Mouse (Mus musculus) heart, embryonic 12.5 days (tissue): ENCODE measurements around the gene B3glct. TPM values are rescaled to one million over a fixed set of nuclear protein-coding genes. Genes with fewer than 3 reads are reported as not detected.

Source experiments
- ATAC-seq: fragments of 200-750 bp; cut with Nextera tagmentation; 2 replicates; pipeline ENCODE4 v1.8.0; 2017; ENCODE audit warnings: moderate TSS enrichment, moderate library complexity; ENCODE audit not compliant: insufficient number of reproducible peaks, low FRiP score
- H3K27ac ChIP-seq: fragments of 300-500 bp; sonication (generic); 2 replicates; pipeline ENCODE4 v1.5.1; 2016; ENCODE audit warnings: mild to moderate bottlenecking, moderate library complexity; ENCODE audit not compliant: poor library complexity, severe bottlenecking
- H3K27me3 ChIP-seq: fragments of 300-500 bp; sonication (generic); replicated peaks from 2 replicates; pipeline ENCODE4 v1.6.1; 2016; ENCODE audit warnings: mild to moderate bottlenecking, moderate library complexity
- H3K36me3 ChIP-seq: fragments of 300-500 bp; sonication (generic); 2 replicates; pipeline ENCODE4 v1.6.1; 2016; ENCODE audit warnings: mild to moderate bottlenecking, moderate library complexity
- H3K4me1 ChIP-seq: fragments of 300-500 bp; sonication (generic); replicated peaks from 2 replicates; pipeline ENCODE4 v1.6.1; 2016; ENCODE audit warnings: mild to moderate bottlenecking
- H3K4me2 ChIP-seq: fragments of 300-500 bp; sonication (generic); 2 replicates; pipeline ENCODE4 v1.6.1; 2016; ENCODE audit warnings: mild to moderate bottlenecking, moderate library complexity
- H3K4me3 ChIP-seq: fragments of 300-500 bp; sonication (generic); 2 replicates; pipeline ENCODE4 v1.5.1; 2016; ENCODE audit warnings: mild to moderate bottlenecking
- H3K9ac ChIP-seq: fragments of 300-500 bp; sonication (generic); 2 replicates; pipeline ENCODE4 v1.6.1; 2016; ENCODE audit warnings: mild to moderate bottlenecking, moderate library complexity
- H3K9me3 ChIP-seq: fragments of 300-500 bp; sonication (generic); replicated peaks from 2 replicates; pipeline ENCODE4 v1.6.1; 2016; ENCODE audit warnings: mild to moderate bottlenecking, moderate library complexity
- WGBS: fragments of 180-500 bp; shearing (Covaris S2); methylation state at CpG from one replicate; pipeline ENCODE4 v1.1.7; 2016; 5-methylcytosine and 5-hydroxymethylcytosine counted together
- polyA plus RNA-seq: library from polyadenylated mRNA; unstranded; fragments of >200 nt; fragmentation: Nextera tagmentation; extraction: Ambion mirVana; gene quantifications from 2 replicates; pipeline ENCODE4 v1.2.1, GENCODE M21; 2016

B3glct gene
- polyA plus RNA-seq, 1 experiment from 2014 or later: 12.0 TPM

DNA sequence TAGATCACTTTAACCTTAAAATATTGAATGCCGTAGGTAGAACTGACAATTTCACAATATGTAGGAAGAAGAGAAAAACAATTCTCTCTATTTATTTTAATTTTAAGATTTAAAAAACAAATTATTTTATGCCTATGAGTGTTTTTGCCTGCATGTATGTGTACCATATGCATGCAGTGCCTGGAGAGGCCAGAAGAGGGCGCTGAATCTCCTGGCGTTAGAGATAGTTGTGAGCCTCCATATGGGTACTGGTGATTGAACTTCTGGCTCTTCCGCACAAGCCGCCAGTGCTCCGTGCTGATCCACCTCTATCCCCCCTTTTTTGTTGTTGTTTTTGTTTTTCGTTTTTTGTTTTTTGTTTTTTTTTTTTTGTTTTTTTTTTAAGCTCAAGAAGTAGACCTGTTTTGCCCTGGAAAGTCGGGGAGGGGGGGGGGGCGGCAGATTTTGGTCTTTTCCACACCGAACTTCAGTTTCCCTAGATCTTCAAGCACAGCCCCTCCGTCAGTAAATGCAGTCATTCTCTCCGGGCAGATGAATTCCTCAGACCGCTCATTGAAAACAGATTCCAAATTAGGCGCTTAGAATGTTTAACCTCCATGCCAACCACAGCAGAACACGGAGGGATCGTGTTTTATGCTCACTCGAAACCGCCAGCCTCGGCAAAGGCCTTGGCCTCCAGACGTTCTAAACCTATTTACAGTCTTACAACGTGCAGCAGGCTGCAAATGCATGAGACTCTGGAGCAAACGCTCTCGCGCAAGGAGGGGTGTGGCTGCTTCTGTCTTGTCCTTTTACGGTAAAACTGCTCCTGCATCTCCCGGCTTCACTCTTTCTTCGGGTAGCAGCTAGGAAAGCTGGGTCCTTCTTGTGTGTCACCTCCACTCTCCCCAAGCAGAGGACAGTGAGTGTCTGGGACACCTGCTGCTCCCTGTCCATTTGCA lies 70.9 kb downstream of the B3glct start:
- H3K27me3 ChIP-seq: no peaks in the 10 kb centered on the region
- H3K36me3 ChIP-seq: peaks cover 9% of the 10 kb centered on the region; the same call in 1 of the 2 replicates
- WGBS: 81% methylated on average over 27 of the region's 27 CpGs
- no peak for ATAC-seq
- H3K4me1 ChIP-seq: no peaks in the 10 kb centered on the region
- H3K9ac ChIP-seq: no peak overlapping the region
- 0 out of 2 replicates have a peak, but pooled peaks cover 3% of the 10 kb centered on the region for H3K9me3 ChIP-seq
- no peak overlapping the region for H3K27ac ChIP-seq
- H3K4me3 ChIP-seq: no peak overlapping the region
- H3K4me2 ChIP-seq: no peak overlapping the region

DNA sequence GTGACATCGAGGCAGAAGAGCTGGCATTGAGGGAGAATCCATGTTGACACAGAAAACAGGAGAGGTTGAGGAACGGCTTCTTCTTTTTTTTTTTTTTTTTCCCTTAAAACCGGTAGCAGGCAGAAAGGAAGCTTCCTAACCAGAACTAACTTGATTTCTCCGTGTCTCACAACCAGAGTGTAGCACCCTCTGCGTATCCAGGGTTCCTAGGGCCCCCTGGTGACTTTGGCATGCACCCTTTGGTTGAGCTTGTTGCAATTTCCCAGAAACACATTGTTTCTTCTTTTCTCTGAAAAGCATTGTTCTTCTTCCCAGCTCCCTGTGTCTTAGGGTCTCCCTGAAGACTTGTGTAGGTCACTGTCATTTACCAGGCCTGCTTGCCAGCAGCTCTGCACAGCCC lies 73.8 kb downstream of the B3glct start:
- no peak overlapping the region for H3K4me2 ChIP-seq
- H3K36me3 ChIP-seq: peaks cover 4% of the 10 kb centered on the region
- ATAC-seq: no peak
- no peak overlapping the region for H3K4me3 ChIP-seq
- H3K27ac ChIP-seq: no peak overlapping the region
- no peak overlapping the region for H3K9ac ChIP-seq
- H3K4me1 ChIP-seq: peaks cover 7% of the 10 kb centered on the region
- no peaks in the 10 kb centered on the region for H3K27me3 ChIP-seq
- H3K9me3 ChIP-seq: no peaks in the 10 kb centered on the region
- 82% methylated on average over 5 of the region's 5 CpGs for WGBS

DNA sequence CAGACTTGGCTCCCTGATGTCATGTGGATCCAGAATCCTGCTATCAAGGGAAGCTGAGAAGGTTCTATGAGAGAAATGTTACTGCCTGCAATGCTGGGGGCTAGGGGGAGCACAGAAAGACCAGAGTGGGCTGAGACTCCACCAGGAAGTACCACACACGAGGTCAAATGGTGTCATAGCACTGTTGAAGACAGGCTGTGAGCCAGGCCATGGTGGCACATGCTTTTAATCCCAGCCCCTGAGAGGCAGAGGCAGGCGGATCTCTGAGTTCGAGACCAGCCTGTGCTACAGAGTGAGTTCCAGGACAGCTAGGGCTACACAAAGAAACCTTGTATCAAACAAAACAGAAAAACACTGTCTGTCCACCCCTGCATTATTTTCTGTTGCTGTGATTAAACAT lies 75.0 kb downstream of the B3glct start:
- ATAC-seq: no peak
- Histone ChIP-seq H3K36me3 (peaks cover 8% of the 10 kb centered on the region), H3K9ac (no peak overlapping the region), H3K27me3 (no peaks in the 10 kb centered on the region), H3K4me2 (no peak overlapping the region), H3K4me1 (peaks cover 7% of the 10 kb centered on the region), H3K9me3 (peaks cover 3% of the 10 kb centered on the region), H3K4me3 (no peak overlapping the region), H3K27ac (no peak overlapping the region)
- WGBS: 89% methylated on average over 3 of the region's 3 CpGs

DNA sequence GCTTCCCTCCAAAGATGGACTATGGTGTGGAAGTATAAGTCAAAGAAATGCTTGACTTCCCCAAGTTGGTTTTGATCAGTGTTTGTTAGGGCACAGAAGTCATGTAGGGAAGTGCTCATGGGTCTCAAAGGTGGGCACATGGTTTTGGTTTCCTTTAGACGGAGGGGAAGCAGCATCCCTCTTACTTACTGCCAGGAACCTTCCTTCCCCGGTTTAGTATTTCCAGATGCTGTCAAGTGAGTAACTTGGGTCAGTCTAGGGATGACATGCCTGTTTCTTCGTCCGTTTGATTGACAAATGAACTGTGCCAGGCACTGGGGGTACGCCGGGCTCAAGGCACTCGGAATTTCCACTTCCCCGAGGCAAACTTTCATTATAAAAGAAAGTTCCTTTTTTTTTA lies 89.1 kb downstream of the B3glct start:
- Histone ChIP-seq H3K4me2 (no peak overlapping the region), H3K4me3 (no peak overlapping the region), H3K9ac (no peak overlapping the region), H3K4me1 (no peaks in the 10 kb centered on the region), H3K27ac (no peak overlapping the region), H3K9me3 (0 out of 2 replicates have a peak, but pooled peaks cover 5% of the 10 kb centered on the region), H3K36me3 (no peaks in the 10 kb centered on the region), H3K27me3 (no peaks in the 10 kb centered on the region)
- WGBS: 74% methylated on average over 8 of the region's 8 CpGs
- no peak for ATAC-seq

DNA sequence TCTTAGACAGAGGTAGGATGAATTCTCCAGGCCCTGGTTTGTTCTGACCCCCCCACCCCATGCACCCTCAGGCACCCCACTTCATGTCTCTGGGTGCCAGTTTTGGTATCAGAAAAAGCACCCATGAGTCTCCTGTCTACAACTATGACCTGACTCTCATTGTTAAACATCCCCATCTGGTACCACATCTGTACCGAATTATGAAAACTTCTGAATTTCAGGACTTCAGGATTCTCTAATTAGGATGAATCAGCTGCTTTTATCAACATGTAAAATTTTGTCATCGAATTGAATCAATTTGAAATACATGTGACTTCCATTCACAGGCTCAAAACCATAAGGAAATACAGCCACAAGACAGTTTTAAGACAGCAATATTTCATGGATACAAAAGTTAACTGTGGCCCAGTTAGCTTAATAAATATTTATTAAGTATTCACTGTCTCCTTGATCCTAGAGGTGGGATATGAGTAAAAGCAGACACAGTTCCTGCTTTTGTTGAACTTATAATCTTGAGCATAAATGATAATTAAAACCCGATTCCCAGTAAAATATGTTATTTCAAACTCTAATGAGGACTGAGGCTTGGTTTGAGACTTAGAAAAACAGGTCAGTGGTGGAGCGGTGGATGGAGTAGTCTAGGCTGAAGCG lies 89.7 kb downstream of the B3glct start:
- no peak for ATAC-seq
- H3K4me2 ChIP-seq: no peak overlapping the region

DNA sequence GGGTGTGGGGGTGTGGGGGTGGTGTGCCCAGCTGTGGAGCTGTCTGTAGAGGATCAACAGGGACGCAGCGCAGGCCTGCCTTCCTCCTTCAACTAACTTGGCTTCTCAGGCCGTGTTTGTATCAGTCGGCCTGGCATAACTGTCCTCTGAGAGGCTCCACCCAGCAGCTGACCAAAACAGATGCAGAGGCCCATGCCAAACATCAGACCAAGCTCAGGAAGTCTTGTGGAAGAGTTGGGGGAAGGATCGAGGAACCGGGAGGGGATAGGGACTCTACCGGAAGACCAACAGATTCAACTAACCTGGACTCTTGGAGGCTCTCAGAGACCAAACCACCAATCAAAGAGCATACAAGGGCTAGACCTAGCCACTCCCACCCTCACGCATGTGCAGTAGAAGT lies 91.6 kb downstream of the B3glct start:
- no peaks in the 10 kb centered on the region for H3K4me1 ChIP-seq
- 89% methylated on average over 8 of the region's 8 CpGs for WGBS
- ATAC-seq: no peak
- no peak overlapping the region for H3K4me2 ChIP-seq
- H3K9me3 ChIP-seq: 0 out of 2 replicates have a peak, but pooled peaks cover 5% of the 10 kb centered on the region
- no peak overlapping the region for H3K9ac ChIP-seq
- 0 out of 2 replicates have a peak, but pooled peaks cover 4% of the 10 kb centered on the region for H3K27me3 ChIP-seq
- no peak overlapping the region for H3K4me3 ChIP-seq
- H3K27ac ChIP-seq: no peak overlapping the region
- no peaks in the 10 kb centered on the region for H3K36me3 ChIP-seq

More for the DNA sequence above, 89.7 kb downstream of the B3glct start:
- no peaks in the 10 kb centered on the region for H3K36me3 ChIP-seq
- no peaks in the 10 kb centered on the region for H3K4me1 ChIP-seq
- no peak overlapping the region for H3K27ac ChIP-seq
- H3K9ac ChIP-seq: no peak overlapping the region
- no peaks in the 10 kb centered on the region for H3K27me3 ChIP-seq
- WGBS: 75% methylated on average over 5 of the region's 5 CpGs
- 0 out of 2 replicates have a peak, but pooled peaks cover 5% of the 10 kb centered on the region for H3K9me3 ChIP-seq
- H3K4me3 ChIP-seq: no peak overlapping the region

DNA sequence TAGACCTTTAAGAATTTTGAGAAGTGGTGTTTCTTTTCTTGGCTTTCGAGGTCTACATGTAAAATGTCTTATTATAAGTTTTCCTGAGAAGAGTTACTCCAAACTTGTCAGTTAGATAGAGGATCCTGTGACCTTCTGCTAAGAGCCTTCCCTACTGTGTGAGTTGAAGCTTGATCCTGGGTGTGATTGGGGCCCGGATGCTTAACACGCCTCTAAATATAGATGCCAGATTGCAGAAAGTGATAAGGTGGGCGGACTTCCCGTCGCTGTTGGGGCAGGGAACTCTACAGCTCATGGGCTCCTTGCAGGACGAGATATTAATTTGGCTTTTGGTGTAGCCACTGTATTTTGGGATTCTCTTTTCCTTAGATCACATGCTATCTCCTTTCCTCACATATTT lies 98.0 kb downstream of the B3glct start:
- no peak for ATAC-seq
- Histone ChIP-seq H3K4me1 (no peaks in the 10 kb centered on the region), H3K27me3 (0 out of 2 replicates have a peak, but pooled peaks cover 4% of the 10 kb centered on the region), H3K9ac (no peak overlapping the region), H3K4me2 (no peak overlapping the region), H3K4me3 (no peak overlapping the region), H3K36me3 (no peaks in the 10 kb centered on the region), H3K9me3 (peaks cover 21% of the 10 kb centered on the region), H3K27ac (no peak overlapping the region)
- 61% methylated on average over 7 of the region's 7 CpGs for WGBS

DNA sequence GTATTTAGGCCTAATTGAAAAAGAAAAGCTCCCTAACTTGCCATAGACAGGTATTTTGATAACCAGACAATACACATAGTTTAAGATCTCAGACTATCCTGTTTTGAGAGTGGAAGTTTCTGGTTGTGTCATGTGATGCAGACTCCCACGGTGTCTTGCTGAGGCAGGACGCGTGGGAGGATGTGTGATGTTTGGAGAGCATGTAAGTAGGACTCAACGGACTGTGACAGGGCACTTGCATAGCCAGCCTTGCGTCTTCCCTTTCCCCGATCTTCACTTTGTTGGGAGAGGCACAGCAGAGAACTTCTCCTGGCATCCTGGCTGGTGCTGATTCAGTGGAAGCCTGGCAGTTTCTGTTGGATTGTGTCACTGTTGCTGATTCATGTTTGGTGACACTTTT lies 101.7 kb downstream of the B3glct start:
- no peak overlapping the region for H3K4me3 ChIP-seq
- no peaks in the 10 kb centered on the region for H3K4me1 ChIP-seq
- H3K4me2 ChIP-seq: no peak overlapping the region
- H3K9ac ChIP-seq: no peak overlapping the region
- H3K36me3 ChIP-seq: no peaks in the 10 kb centered on the region
- WGBS: 88% methylated on average over 6 of the region's 6 CpGs
- ATAC-seq: no peak
- H3K27ac ChIP-seq: no peak overlapping the region
- peaks cover 37% of the 10 kb centered on the region for H3K9me3 ChIP-seq
- no peaks in the 10 kb centered on the region for H3K27me3 ChIP-seq

DNA sequence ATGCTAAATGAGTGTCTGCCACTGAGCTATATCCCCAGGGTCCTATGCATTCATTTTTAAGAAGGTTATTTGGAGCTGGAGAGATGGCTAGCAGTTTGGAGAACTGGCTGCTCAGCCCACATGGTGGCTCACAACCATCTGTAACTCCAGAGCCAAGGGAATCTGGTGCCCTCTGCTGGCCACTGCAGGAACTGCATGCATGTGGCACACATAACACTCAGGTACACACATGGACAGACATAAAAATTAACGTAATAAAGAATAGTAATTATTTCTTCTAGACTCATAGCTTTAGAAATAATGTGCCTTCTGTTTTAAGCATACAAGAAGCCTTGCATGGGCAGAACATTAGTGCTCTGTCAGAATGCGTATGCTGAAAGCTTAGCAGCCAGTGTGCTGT lies 102.4 kb downstream of the B3glct start:
- WGBS: 93% methylated on average over 2 of the region's 2 CpGs
- no peak for ATAC-seq

DNA sequence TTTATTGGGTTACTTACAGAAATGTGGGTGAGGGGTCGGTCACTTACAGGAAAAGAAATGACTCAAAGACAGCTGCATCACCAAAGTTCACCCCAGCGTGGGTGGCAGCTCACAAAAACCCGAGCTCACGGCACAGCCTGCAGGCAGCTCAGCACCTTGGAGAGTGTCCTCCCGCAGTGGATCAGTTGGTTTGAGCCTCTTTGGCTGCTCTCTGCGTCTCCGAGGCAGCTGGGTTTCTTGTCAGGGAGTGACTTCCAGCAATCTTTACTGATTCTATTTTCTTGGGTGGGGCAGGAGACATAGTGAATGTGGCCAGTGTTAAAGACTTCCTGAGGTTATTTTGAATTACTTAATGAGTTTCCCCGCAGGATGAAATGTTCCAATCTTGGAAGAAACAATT lies 112.1 kb downstream of the B3glct start:
- WGBS: 28% methylated on average over 8 of the region's 8 CpGs
- H3K9ac ChIP-seq: no peak overlapping the region

More for the DNA sequence above, 102.4 kb downstream of the B3glct start:
- H3K9me3 ChIP-seq: peaks cover 42% of the 10 kb centered on the region
- no peaks in the 10 kb centered on the region for H3K4me1 ChIP-seq
- no peak overlapping the region for H3K9ac ChIP-seq
- no peak overlapping the region for H3K27ac ChIP-seq
- H3K4me3 ChIP-seq: no peak overlapping the region
- no peak overlapping the region for H3K4me2 ChIP-seq
- H3K27me3 ChIP-seq: no peaks in the 10 kb centered on the region
- no peaks in the 10 kb centered on the region for H3K36me3 ChIP-seq

DNA sequence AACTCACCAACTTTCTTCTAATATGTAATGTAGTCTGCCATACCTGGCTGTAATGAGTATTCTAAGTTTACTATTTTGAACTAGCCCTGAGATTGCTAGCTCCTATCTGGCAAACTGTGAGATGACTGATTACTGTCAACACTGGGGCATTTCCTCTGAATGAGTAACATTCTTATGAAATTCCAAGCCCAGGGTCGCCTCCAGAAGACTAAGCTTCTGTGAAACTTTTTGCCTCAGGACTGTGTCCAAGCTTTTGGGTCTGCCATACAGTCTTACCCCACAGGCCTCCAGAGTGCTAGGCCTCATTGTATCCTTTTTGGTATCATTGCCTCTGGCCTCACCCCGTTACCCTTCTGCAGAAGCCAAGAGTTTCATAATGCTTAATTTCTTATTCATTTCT lies 132.0 kb downstream of the B3glct start:
- WGBS: 67% methylated on average over 2 of the region's 2 CpGs
- Histone ChIP-seq H3K4me3 (no peak overlapping the region), H3K9ac (no peak overlapping the region), H3K4me1 (0 out of 2 replicates have a peak, but pooled peaks cover 5% of the 10 kb centered on the region), H3K27me3 (peaks cover 5% of the 10 kb centered on the region; the same call in 1 of the 2 replicates), H3K27ac (no peak overlapping the region), H3K36me3 (no peaks in the 10 kb centered on the region), H3K4me2 (no peak overlapping the region), H3K9me3 (no peaks in the 10 kb centered on the region)
- no peak for ATAC-seq

More for the DNA sequence above, 112.1 kb downstream of the B3glct start:
- no peak for ATAC-seq
- Histone ChIP-seq H3K4me2 (no peak overlapping the region), H3K9me3 (peaks cover 31% of the 10 kb centered on the region), H3K4me3 (no peak overlapping the region), H3K36me3 (no peaks in the 10 kb centered on the region), H3K27ac (no peak overlapping the region), H3K27me3 (no peaks in the 10 kb centered on the region), H3K4me1 (no peaks in the 10 kb centered on the region)
